Mouse (Mus musculus): ENCODE data around the gene Gadd45b. TPM values are rescaled to one million over a fixed set of nuclear protein-coding genes. Genes with fewer than 3 reads are reported as not detected.

Gene Gadd45b
- polyA plus RNA-seq, 1 experiment from 2014 or later = 145 TPM

GRCm38 (mm10) chr10:80915260-80915659, 14.6 kb upstream of the Gadd45b start:
- DNase-seq (ENCODE audit: low spot score) (no peak), ATAC-seq (no peak)
- H3K9me3 ChIP-seq (ENCODE audit: low read length) = no peaks in the 10 kb centered on the region
- no peaks in the 10 kb centered on the region for H3K36me3 ChIP-seq (ENCODE audit: insufficient read depth, low read length)
- no peaks in the 10 kb centered on the region for H3K27me3 ChIP-seq (replicated peaks; ENCODE audit: insufficient read depth, low read length)
- 64% methylated on average over 2 of the region's 2 CpGs for WGBS
- TF ChIP-seq CTCF (IDR thresholded peaks at IDR 0.05) (no peak), EP300 (IDR thresholded peaks at IDR 0.05) (no peak)
- H3K4me1 ChIP-seq (ENCODE audit: insufficient read depth, low read depth, low read length) = peaks cover 4% of the 10 kb centered on the region; the same call in 1 of the 2 replicates
- H3K9ac ChIP-seq (replicated peaks; ENCODE audit: low read depth) = no peak overlapping the region
- H3K4me3 ChIP-seq (ENCODE audit: low read depth, low read length) = no peak overlapping the region
- H3K27ac ChIP-seq (ENCODE audit: low read length) = no peak overlapping the region
- H3K4me2 ChIP-seq (replicated peaks; ENCODE audit: low read depth, low read length) = no peak overlapping the region

GRCm38 (mm10) chr10:80915736-80916135, 14.1 kb upstream of the Gadd45b start:
- Histone ChIP-seq H3K4me1 (ENCODE audit: insufficient read depth, low read depth, low read length) (peaks cover 4% of the 10 kb centered on the region; the same call in 1 of the 2 replicates), H3K27ac (ENCODE audit: low read length) (no peak overlapping the region), H3K27me3 (replicated peaks; ENCODE audit: insufficient read depth, low read length) (no peaks in the 10 kb centered on the region), H3K9me3 (ENCODE audit: low read length) (no peaks in the 10 kb centered on the region), H3K9ac (replicated peaks; ENCODE audit: low read depth) (no peak overlapping the region), H3K4me2 (replicated peaks; ENCODE audit: low read depth, low read length) (no peak overlapping the region), H3K4me3 (ENCODE audit: low read depth, low read length) (no peak overlapping the region), H3K36me3 (ENCODE audit: insufficient read depth, low read length) (no peaks in the 10 kb centered on the region)
- no peak for TF ChIP-seq EP300 (IDR thresholded peaks at IDR 0.05)
- no peak for TF ChIP-seq CTCF (IDR thresholded peaks at IDR 0.05)
- 82% methylated on average over 4 of the region's 4 CpGs for WGBS
- ATAC-seq = no peak
- DNase-seq (ENCODE audit: low spot score) = no peak

- DNase-seq (ENCODE audit: low spot score) (no peak), ATAC-seq (peak; percentile 56)
- TF ChIP-seq CTCF (IDR thresholded peaks at IDR 0.05) = no peak
- H3K9ac ChIP-seq (replicated peaks; ENCODE audit: low read depth) = peak overlapping the region; percentile 38
- no peaks in the 10 kb centered on the region for H3K9me3 ChIP-seq (ENCODE audit: low read length)
- H3K4me2 ChIP-seq (replicated peaks; ENCODE audit: low read depth, low read length) = peak overlapping the region; percentile 94
- H3K4me1 ChIP-seq (ENCODE audit: insufficient read depth, low read depth, low read length) = peaks cover 4% of the 10 kb centered on the region; the same call in 1 of the 2 replicates
- H3K4me3 ChIP-seq (ENCODE audit: low read depth, low read length) = peak overlapping the region; percentile 79
- H3K27ac ChIP-seq (ENCODE audit: low read length) = 0 out of 2 replicates have a peak overlapping the region, but pooled peaks have one; percentile 26
- 2% methylated on average over 15 of the region's 15 CpGs for WGBS
- no peaks in the 10 kb centered on the region for H3K36me3 ChIP-seq (ENCODE audit: insufficient read depth, low read length)
- H3K27me3 ChIP-seq (replicated peaks; ENCODE audit: insufficient read depth, low read length) = no peaks in the 10 kb centered on the region
These were observed 12.5 kb upstream of the Gadd45b start for GRCm38 (mm10) chr10:80917336-80917778.

GRCm38 (mm10) chr10:80917779-80918434, 12.0 kb upstream of the Gadd45b start, which contains the start of gene Lmnb2:
Gene Lmnb2, minus strand, starts transcription at chr10:80918245.
- H3K4me1 ChIP-seq (ENCODE audit: insufficient read depth, low read depth, low read length) = peaks cover 4% of the 10 kb centered on the region; the same call in 1 of the 2 replicates
- DNase-seq (ENCODE audit: low spot score) (peak; percentile 78), ATAC-seq (peak; percentile 60)
- under 1% methylated on average over 49 of the region's 61 CpGs for WGBS
- TF ChIP-seq CTCF (IDR thresholded peaks at IDR 0.05) (peak; percentile 17; the same call in 1 of the 2 replicates), EP300 (IDR thresholded peaks at IDR 0.05) (no peak)
- no peaks in the 10 kb centered on the region for H3K36me3 ChIP-seq (ENCODE audit: insufficient read depth, low read length)
- H3K9ac ChIP-seq (replicated peaks; ENCODE audit: low read depth) = peak within 1 kb of the TSS; percentile 38
- no peaks in the 10 kb centered on the region for H3K9me3 ChIP-seq (ENCODE audit: low read length)
- H3K27ac ChIP-seq (ENCODE audit: low read length) = 0 out of 2 replicates have a peak within 1 kb of the TSS, but pooled peaks have one; percentile 26
- peak within 1 kb of the TSS; percentile 94 for H3K4me2 ChIP-seq (replicated peaks; ENCODE audit: low read depth, low read length)
- peak within 1 kb of the TSS; percentile 79 for H3K4me3 ChIP-seq (ENCODE audit: low read depth, low read length)
- no peaks in the 10 kb centered on the region for H3K27me3 ChIP-seq (replicated peaks; ENCODE audit: insufficient read depth, low read length)

- Histone ChIP-seq H3K27me3 (replicated peaks; ENCODE audit: insufficient read depth, low read length) (no peaks in the 10 kb centered on the region), H3K9me3 (ENCODE audit: low read length) (no peaks in the 10 kb centered on the region), H3K4me3 (ENCODE audit: low read depth, low read length) (peak overlapping the region; percentile 29), H3K4me2 (replicated peaks; ENCODE audit: low read depth, low read length) (peak overlapping the region; percentile 53), H3K9ac (replicated peaks; ENCODE audit: low read depth) (0 out of 2 replicates have a peak overlapping the region, but pooled peaks have one; percentile 0), H3K27ac (ENCODE audit: low read length) (no peak overlapping the region), H3K4me1 (ENCODE audit: insufficient read depth, low read depth, low read length) (peaks cover 4% of the 10 kb centered on the region; the same call in 1 of the 2 replicates), H3K36me3 (ENCODE audit: insufficient read depth, low read length) (no peaks in the 10 kb centered on the region)
- TF ChIP-seq EP300 (IDR thresholded peaks at IDR 0.05) (no peak), CTCF (IDR thresholded peaks at IDR 0.05) (no peak)
- WGBS = 9% methylated on average over 16 of the region's 16 CpGs
- ATAC-seq (peak; percentile 48), DNase-seq (ENCODE audit: low spot score) (peak; percentile 47)
These were observed 8.0 kb upstream of the Gadd45b start for GRCm38 (mm10) chr10:80921923-80922322.

- no peaks in the 10 kb centered on the region for H3K27me3 ChIP-seq (replicated peaks; ENCODE audit: insufficient read depth, low read length)
- H3K4me3 ChIP-seq (ENCODE audit: low read depth, low read length) = no peak overlapping the region
- H3K27ac ChIP-seq (ENCODE audit: low read length) = no peak overlapping the region
- TF ChIP-seq EP300 (IDR thresholded peaks at IDR 0.05) (no peak), CTCF (IDR thresholded peaks at IDR 0.05) (no peak)
- no peaks in the 10 kb centered on the region for H3K36me3 ChIP-seq (ENCODE audit: insufficient read depth, low read length)
- no peaks in the 10 kb centered on the region for H3K9me3 ChIP-seq (ENCODE audit: low read length)
- H3K9ac ChIP-seq (replicated peaks; ENCODE audit: low read depth) = no peak overlapping the region
- peaks cover 2% of the 10 kb centered on the region; the same call in 1 of the 2 replicates for H3K4me1 ChIP-seq (ENCODE audit: insufficient read depth, low read depth, low read length)
- no peak for ATAC-seq
- DNase-seq (ENCODE audit: low spot score) = no peak
- 39% methylated on average over 3 of the region's 3 CpGs for WGBS
- H3K4me2 ChIP-seq (replicated peaks; ENCODE audit: low read depth, low read length) = no peak overlapping the region
These were observed 4.4 kb upstream of the Gadd45b start for GRCm38 (mm10) chr10:80925472-80925871.
